Mouse (Mus musculus) lung, postnatal 0 days (tissue): Measurements from ENCODE around the gene Rrp7a.

Source experiments
- CTCF ChIP-seq: IDR thresholded peaks from 2 replicates; pipeline ENCODE4 v1.5.1; 2016; ENCODE audit warnings: antibody characterized with exemption, mild to moderate bottlenecking
- EP300 ChIP-seq: IDR thresholded peaks from 2 replicates; pipeline ENCODE4 v1.6.1; 2016; ENCODE audit warnings: antibody characterized with exemption, mild to moderate bottlenecking, control low read depth

GRCm38 (mm10) chr15:83157667-83158064 is 35.1 kb upstream of the Rrp7a start:
- TF ChIP-seq EP300 (no peak), CTCF (no peak)
